Mouse (Mus musculus) frontal cortex, adult 2 months (tissue): ENCODE measurements around the gene Itga2. TPM values are rescaled to one million over a fixed set of nuclear protein-coding genes. Genes with fewer than 3 reads are reported as not detected.

Source experiments
- DNase-seq, 2 experiments: peaks; one replicate each; pipeline ENCODE4 v3.0.0; 2022; ENCODE audit warnings: low spot score in 1 of 2; ENCODE audit errors: extremely low spot score in 1 of 2
- polyA plus RNA-seq: library from polyadenylated mRNA; depleted of rRNA; stranded (reverse); fragments of >200 nt; gene quantifications from 2 replicates; pipeline ENCODE4 v1.2.3, GENCODE M21; 2012; rRNA removed

Itga2 gene
- 0.12 and 0.15 TPM in 2 replicates for polyA plus RNA-seq

DNA sequence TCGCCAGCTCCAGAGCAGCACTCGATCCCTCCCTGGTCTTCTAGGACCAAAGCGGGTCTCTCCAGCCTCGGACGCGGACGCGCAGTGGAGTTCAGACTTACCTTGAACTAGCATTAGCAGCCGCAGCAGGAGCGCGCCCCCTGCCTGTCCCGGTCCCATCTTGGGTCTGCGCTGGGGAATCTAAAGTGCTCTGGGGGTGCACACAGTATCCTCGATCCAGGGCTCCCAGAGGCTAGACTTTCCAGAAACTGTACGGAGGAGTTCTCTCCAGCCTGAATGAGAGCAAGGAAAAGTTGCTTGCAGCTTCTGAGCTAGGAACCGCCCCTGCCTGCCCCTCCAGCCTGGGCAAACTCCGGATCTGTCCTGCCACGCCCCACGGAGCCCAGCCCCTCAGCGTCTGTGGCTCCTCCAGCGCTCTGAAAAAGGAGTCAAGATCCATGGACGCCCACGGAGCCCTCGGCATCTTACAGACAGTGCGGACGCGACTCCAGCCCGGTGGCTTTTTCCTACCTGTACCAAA, at the start of gene Itga2:
Gene Itga2, minus strand, starts transcription at position 326 of the 520 bp plus-strand sequence.
- peak; percentile 3 to 32 for DNase-seq

DNA sequence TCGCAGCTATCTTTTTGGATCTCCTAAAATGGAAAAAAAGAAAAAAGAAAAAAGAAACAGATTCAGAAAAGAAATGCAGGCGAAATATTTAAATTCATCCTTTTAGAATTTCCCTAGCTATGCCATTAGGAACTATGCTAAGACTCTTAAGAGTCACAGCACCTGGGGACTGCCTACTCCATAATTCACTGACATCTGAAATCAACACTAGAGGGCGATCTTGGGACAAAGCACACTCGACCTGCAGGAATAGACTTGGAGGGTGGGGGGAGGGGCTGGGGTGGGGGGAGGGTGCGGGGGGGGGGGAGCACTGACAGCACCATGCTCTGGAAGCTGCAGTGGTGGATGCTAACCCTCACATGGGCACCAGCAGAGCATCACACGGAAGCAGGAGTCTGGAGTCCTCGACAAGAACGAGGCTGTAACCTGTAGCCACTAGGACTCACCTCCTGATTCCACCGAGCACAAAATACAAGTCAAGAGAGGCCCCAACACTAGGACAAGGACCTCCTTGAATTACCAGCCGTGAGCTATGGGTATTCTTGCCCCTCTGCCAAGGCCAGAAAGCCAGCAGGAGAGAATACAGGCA, 49.0 kb upstream of the Itga2 start:
- peak in 1 of 2 experiments; percentile 37 for DNase-seq

DNA sequence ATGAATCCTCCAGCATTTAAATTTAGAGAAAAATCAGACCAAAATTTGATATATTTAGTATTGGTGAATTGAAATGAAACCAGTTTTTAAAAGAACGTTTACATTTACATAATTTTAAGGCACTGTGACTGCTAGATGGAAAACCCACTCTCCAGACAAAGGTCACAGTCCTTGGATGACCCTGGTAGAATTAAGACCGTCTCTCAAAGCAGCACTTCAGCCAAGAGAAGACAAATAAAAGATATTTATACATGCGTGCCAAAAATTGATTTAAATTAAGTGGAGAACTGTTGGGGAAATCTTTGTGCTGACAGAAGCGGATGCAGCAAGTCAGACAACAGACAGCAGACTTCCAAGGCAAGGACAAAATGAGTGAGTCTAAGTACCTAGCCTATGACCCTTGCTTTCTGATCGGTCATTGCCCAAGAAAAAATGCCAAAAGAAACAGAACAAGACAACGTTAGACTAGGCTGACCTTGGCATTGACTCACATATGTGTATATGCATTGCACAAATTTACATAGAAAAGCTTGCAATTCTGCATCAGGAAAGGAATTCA, 42.7 kb upstream of the Itga2 start:
- no peak for DNase-seq

DNA sequence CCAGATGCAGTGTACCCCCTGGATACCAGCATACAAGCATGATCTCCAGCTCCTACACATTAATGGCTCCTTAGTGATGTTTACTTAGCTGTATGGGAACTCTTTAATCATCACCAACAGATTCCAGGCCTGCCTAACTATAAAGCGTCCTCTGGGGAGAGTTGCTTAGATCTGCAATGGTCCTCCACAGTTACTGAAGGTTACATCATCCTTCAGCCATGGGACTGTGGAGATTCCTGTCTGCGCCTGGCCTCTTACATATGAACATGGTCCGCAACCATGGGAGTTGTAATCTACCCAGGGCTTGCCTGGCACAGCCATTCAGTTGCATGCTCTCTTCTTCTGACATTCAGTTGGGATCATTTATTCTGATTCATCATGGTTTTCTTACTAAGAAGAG, 40.0 kb upstream of the Itga2 start:
- DNase-seq, result no peak

DNA sequence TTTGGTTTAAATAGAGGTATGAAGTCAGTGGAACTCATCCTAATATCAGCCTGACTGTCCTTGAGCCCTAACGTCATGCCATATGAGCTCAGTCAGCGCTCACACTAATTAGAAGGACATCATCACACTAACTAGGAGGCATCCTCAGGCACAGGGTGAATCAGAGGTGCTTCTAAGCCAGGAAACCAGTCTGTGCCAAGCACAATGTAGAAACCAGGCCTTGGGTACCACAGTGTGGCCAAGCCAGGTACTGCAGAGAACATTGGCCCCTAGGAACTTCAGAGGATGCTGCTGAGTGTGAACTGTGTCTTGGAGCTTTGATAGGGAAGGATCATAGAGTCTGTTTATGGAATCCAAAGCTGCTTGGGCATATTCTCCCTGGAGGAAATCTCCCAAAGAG, 32.3 kb upstream of the Itga2 start:
- DNase-seq, result peak; percentile 68 to 94

DNA sequence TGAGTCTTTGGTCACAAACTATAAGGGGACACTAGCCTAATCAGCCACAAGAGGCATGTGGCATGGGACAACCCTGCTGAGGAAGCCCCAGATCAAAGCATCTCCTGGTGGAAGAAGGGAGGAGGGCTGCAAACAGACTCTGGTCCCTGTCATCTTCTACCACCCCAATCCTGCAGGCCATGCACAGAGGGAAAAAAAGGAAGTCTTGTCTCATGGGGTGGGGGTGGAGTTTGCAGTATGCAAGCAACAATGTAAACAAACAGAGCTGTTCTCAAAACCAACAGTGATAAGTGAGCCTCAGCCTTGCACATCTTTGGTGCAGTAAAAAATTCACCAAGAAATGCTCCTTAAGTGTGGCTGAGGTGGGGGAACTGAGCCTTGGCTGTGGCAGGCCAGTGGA, 22.6 kb upstream of the Itga2 start:
- no peak for DNase-seq

DNA sequence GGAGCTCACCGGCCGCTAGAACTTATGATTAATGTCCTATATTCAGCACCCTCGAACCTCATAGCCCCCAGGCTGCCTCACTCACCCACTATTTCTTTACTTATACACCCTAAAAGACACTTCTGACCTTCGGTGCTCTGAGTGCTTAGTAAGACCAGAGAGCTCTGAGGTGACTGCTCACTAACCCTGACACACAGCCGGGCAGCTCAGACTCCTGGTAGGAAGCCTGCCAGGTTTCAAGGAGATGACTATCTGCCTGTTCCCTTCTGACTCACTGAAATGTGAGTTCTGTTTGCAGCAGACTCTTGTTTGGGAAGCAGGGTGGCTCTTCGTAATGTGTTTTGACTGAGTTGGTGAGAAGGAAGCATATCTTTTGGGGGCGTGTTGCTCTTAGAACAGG, 1.6 kb upstream of the Itga2 start:
- DNase-seq, result no peak

DNA sequence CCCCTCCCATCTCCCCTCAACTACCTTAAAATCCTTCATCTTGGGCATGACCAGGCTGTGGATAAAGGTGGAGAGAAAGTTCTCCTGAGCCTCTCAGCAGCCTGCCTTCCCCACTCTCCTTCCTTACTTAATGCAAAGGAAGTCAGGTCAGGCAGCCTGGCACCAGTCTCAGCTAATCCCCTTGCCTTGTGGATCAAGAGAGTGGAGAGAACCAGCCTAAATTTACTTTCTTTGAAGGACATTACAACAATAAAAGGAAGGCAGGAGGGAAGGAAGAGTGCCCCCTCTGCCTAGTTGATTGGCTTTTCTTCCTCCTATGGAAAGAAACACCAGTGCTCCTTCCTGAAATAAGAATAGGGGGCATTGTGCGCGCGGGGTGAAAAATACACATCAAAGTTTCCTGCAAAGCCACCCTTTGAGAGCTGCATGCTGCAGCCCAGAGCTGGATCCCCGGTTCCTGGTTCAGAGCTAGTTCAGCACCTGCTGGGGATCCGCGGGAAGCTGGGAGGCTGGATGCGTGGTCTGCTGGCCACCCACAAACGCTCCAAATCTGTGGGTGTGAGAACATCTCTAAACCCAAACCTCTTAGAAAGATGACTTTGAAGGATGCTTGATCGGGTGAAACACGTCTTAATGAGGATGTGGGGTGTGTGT, 777 bp downstream of the Itga2 start:
- peak in 1 of 2 experiments; percentile 22 for DNase-seq

DNA sequence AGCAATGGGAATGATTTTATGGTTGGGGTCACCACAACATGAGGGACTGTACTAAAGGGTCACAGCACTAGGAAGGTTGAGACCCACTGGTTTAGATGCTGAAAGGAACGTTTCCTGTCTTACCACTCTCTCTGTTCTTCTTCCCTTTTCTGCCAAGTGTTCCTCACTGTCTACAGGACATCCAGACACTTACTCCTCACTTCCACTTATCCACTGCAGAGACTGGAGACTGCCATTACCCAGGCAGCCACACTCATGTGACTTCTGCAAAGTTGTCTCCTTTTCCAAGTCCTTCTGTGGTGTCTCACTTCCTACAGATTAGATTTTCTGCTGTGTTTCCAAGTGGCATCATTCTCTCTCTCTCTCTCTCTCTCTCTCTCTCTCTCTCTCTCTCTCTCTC, 7.1 kb downstream of the Itga2 start:
- DNase-seq, result no peak

DNA sequence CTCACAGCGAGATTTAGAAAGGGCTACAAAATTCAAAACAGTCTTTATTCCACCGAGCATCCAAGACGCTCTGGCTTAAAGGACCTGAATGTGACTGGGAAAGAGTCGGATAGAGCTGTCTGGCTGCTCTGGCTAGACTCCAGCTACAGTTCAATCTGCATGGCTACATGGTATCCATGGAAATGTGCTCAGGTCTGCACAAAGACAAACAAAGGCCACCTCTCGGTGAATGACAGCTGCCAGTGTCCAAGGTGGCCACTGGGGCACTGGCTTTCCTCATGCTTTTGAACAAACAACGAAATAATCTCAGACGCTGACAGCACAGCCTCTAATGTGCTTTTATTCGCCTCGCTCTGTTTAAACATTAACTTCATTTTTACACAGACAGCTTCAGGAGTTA, 8.6 kb downstream of the Itga2 start:
- no peak for DNase-seq

DNA sequence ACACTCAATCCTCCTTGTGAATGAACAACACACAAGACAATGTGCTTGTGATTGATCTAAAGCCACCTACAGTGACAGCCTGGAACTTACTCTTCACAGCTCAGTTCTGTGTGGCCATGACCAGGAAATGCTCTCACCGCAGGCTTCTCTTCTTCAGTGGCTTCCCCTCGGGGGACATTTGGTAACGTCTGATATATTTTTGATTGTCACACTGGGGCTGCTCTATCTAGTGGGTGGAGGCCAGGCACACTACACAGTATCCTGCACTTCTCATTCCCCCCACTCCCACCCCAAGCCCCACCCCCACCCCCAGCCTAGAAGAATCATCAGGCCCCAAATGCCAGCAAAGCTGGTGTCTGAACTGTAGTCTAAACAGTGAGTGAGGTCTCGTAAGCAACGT, 16.1 kb downstream of the Itga2 start:
- no peak for DNase-seq

DNA sequence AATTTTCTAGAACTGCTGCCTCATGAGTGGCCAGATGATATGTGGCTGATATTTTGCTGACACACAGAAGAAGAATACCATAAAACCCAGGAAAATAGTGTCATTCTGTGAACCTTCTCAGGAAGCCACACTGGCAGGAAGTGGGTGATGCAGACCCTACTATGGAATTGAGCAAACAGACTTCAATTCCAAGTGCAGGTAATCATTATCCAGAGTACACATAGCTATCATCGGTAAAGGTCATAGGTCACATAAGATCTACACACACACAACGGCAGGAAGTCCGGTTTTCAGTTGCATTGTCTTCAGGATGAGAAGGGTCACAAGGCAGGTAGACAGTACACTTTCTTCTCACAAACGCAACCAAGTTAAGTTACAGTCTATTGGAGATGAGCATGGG, 16.9 kb downstream of the Itga2 start:
- DNase-seq, result no peak

DNA sequence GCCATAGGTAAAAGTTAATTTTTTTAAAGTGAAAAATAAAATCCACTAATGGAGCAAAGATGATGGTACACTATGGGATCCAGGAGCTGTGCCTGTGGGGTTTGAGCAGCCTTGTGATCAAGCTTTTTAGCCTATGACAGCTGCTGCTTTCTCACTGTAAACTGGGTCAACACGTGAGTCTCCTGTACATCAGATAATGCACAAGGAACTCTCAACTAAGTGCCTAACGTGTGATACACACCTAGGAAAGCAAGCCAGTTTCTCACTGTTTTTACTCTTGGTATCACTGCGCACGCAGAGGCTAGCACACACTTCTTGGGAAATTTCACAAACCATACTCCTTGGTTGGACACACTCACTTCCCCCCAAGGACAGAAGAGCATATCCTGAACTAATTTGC, 17.3 kb downstream of the Itga2 start:
- no peak for DNase-seq

DNA sequence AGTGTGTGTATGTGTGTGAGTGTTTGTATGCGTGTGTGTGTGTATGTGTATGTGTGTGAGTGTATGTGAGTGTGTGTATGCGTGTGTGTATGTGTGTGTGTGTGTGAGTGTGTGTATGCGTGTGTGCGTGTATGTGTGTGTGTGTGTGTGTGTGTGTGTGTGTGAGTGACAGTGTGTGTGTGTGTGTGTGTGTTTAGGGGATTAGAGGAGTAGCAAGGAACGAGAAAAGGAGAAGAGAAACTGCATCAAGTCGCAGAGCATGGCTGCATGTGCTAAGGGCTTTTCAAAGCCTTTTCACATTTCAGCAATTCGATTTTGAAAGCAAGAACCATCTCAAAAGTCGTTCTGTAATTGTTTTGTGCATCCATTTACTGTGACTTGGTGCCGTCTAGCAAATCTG, 21.3 kb downstream of the Itga2 start:
- DNase-seq, result no peak

DNA sequence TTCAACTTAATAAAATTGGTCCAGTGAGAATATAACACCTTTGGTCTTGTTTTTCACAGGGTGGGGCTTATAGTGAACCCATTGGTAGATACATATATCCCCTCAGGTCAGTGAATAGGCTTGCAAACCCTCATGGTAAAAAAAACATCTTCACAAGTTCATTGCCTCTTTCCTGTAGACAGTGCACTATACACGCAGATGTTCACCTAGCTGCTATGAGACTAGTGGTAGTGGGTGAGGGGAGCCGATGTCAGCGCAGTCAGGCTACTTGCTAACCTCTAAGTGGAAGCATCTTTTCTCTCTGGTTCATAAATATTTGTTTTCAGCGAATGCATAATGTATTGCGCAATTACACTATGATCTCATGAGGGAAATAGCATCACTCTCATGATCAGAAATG, 22.4 kb downstream of the Itga2 start:
- no peak for DNase-seq

DNA sequence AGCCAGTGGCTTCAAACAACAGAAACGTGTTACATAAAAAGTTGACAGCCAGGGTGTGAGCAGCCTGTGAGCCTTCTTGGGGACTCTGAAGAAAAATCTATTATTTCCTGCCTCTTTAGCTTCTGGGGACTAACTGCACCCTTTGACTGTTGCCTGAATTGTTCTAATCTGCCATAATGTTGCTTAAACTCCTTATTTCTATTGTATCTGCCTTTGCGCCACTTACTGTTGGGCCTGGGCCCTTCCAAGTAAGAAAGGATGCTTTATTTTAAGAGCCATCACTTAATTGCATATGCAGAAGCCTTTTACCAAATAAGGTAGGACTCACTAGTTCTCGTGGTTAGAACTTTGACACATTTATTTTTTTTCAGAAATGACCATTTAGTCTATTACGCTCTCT, 24.0 kb downstream of the Itga2 start:
- DNase-seq, result no peak

DNA sequence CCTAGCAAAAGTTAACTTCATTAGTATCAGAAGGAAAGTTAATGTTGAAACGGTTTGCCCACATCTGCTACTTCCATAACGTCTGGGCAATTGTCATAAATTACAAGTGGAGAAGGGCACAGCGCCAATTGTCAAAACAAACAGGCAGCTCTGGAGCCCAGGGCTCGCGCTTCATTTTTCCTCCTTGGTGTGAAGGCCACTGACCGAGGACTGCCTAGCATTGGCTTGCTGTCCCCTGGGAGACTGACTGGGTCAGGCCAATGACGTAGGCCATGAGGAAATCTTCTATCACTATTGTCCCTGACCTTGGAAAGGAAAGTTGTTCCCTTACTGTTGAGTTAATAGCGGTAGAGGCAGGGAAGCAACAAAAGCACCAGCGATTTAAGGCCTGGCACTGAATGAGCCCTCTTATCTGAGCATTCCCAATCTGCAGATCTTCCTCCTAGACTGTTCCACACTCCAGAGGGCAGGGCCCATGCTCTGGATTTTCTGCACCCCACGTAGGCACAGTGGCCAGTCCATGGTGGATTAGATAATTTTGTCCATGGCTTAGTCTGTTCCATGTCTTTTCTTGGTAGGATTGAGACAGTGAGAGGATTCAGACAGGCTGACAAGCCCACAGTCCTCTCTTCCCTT, 35.0 kb downstream of the Itga2 start:
- no peak for DNase-seq

DNA sequence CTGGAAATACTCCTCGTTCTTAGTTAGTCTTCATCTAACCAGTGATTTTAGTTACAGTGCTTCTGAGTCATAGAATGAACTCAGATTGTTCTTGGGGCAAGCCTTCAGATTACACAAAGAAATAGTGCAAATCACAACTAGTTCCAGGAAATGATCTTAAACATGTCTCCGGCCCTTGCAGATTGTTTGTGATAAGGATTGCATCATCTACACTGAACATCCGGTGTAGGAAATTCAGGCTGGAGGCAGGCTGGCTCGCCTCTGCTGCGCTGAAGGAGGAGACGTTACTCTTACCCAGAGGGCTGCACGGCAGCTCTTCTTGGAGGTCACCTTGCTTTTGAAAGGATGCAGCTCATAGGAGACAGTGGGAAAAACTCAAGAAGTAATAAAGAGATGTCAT, 36.0 kb downstream of the Itga2 start:
- DNase-seq, result no peak

DNA sequence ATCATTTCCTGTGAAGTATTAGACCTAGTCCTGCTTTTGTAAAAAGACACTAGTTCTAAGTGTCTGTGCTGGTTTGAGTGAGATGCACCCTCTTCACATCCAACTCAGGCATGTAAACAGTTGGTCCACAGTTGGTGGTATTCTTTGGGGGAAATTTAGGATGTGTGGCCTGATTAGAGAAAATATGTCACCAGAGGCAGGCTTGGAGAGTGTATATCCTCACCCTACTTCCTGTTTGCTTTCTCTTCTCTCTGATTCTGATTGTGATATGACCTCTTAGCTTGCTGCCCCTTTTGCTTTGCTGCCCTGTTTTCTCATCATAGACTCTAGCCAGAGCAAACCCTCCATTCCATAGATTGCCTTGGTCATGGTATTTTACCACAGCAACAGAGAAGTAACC, 37.2 kb downstream of the Itga2 start:
- DNase-seq, result no peak

DNA sequence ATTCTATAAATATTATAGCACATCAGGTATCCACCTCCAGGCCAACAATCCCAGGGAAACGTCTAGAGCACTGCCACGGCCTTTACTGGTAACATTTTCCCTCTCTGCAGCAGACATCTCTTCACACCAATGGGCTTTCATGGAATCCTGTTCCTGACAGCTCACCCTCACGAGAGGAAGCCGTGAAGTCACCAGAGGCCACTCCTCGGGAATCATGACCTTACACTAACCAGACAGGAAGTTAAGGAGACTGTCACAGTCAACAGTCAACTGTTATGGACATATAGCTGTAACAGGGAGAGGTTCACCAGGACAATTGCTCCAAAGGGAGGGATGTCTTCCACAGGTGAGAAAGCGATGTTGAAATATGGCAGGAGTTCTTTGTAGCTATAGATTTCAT, 40.2 kb downstream of the Itga2 start:
- no peak for DNase-seq

DNA sequence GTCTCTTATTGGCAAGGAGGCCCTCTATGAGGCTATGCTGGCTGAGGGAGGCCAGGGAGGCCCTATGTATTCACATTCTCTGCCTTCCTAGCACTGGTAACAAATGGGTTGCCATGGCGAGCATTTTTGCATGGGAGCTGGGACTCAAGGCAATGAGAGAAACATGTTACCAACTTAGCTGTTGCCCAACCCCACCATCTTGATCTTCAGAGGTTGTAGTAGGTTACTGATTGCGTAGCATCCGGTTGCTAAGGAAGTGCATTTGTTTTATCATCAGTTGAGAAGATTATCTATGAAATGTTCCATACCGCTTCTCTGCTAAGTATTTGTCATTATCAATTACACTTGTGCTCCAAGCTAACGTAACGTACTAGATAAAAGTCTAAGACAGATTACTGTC, 44.2 kb downstream of the Itga2 start:
- no peak for DNase-seq

DNA sequence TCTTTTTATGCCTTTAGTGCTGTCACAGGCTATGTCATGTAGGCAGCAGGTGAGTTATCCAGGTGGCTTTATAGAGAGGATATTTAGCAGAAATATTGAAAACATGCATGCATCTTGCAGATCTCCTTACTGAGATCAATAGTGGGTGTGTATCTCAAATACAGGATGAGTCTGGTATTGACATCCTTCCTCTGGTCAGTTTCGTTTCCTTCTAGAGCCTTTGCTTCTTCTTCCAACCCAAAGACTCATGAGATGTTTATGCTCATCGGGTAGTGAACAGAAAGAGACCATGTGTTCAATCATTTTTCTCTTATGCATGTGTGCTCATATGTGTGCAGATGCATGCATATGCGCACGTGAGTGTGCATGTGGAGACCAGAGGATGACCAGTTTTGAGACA, 44.6 kb downstream of the Itga2 start:
- DNase-seq, result no peak
